Mouse (Mus musculus): ENCODE results near the gene Ccnd2.
A peak's percentile ranks its signal among the peaks of the same experiment; 100 is the strongest.

Gene Ccnd2

DNA sequence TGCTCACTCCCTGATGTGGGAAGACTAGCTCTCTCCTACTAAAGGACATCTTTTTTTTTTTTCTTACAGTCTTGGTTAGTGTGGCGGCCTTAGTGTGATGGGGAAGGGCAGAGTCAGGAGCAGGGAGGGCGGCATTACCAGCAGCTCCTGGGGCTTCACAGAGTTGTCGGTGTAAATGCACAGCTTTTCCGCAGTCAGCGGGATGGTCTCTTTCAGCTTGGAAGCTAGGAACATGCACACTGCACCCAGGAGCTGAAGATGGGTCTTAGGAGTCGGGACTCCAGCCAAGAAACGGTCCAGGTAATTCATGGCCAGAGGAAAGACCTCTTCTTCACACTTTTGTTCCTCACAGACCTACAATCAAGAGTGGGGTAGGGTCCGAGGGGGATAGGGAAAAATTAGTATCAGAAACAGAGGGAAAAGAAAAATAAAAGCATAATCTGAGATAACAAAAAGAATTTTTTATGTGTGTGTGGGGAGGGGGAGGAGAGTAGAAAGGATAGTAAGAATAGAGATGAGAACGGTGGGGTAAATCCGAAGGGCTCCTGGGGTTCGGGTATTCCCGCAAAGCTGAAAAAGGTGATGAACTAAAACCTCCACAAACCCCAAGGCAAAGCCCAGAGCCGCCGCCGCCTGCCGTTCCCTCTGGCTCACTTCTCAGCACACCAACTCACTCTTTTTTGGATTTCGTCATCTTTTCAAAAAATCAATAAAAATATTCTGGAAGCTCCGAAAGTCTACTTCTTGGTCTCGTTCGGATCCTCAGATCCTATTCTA, 3.3 kb downstream of the Ccnd2 start:
- DNase-seq (ENCODE audit: low spot score in 2 of 2): no peak

DNA sequence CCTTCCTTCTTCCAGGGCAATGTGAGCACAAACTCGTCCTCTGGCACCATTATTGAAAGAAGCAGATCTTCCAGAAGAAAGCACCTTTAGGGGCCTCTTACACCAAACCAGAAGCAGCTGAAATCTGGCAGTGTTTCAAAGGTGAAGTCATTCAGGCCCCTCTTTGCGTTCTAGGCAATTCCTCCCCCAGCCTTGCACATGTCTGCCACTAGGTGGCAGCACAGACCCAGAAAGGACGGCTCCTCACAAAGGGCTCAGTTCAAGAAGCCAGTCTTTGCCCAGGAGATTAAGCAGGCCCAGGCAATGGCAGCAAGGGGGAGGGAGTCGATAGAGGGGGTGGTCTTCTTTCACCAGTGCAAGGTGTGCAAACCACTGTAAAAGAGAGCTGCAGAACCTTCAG, 4.3 kb downstream of the Ccnd2 start:
- DNase-seq (ENCODE audit: low spot score in 2 of 2): peak; percentile 64 to 86

DNA sequence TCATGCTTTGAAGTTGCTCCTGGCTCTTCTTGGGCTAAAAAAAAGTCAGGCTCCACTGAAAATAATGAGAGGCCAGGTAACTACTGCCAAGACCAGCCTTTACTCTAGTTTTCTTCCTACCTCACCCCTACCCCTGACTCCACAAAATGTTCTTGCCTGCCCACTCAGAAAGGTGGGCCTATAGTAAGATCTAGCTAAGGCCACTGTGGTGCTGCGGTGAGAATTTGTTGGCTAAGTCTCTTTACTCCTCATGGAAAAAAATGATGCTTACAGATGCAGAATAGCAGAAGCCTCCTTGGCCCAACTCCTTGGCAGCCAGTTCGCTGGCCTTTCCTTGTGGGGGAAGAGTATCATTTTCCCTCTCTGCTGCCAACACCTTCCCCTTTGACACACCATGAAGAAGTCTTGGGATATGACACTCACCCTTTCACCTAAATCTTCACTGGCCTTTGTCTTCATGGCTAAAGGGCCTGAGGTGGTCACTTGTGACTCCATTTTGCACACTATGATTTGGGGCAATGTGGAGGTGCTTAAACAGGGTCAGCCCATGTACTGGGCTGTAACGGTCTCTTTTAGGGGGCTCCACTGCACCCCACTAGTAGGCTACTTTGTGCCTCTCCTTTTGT, 5.6 kb downstream of the Ccnd2 start:
- no peak for DNase-seq (ENCODE audit: low spot score in 2 of 2)

DNA sequence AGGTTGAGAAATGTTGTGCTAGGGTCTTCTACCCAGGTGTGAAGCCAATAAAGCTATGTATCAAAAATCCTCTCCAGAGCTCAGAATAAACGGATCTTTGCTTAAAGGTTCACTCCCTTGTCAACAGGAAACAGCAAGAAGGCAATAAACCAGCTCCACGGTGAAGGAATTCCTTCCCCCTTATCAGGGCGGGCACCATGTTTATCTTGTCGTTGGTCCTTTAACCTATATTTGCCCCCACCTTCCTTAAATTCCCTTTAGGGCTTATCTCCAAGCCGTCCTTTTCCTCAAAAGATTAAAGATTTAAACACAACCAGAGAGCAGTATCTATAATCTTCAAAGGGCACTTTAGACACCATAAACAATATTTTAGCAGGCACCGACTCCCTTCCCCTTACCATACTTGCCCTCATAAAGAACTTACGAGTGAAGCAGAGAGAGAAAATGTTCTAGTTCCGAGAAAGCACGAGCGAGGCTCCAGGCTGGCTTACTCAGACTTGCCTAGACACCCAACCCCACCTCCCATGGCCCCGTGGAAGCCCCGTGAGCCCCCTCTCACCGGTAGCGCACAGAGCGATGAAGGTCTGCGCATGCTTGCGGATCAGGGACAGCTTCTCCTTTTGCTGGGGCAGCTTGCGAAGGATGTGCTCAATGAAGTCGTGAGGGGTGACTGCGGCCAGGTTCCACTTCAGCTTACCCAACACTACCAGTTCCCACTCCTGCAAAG, 6.4 kb downstream of the Ccnd2 start:
- DNase-seq (ENCODE audit: low spot score in 2 of 2): no peak

DNA sequence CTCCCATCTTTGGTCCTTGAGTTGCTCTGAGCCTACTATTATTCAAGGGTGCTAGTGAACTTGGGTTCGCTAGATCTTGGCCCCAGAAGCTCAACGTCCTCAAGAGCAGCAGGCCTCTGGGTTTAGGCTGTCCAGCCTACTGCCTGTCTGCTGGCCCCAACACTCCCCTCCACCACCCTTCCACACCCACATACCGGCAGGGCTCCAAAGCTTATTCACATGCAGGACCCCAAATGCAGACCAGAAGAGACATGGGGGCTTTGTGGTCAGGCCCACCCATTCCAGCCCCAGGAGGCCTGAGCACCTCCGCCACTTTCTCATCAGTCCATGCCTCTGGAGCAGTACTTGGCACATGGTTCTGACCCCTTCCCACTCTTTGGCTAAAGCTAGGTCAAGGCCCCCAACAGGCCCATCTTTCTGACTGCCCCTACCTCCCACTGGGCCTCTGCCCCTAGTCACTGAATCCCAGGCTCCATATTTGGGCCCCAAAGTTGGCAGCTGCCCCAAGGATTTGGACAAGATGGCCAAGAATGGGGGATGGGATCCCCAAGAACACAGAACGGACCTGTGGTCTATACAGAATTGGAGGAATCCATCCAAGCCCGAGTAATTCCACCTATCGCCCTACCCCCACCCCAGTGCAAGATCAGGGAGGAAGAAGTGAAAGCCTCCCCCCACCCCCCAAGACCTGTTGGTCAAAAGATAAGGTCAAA, 8.3 kb downstream of the Ccnd2 start:
- DNase-seq (ENCODE audit: low spot score in 2 of 2): no peak

DNA sequence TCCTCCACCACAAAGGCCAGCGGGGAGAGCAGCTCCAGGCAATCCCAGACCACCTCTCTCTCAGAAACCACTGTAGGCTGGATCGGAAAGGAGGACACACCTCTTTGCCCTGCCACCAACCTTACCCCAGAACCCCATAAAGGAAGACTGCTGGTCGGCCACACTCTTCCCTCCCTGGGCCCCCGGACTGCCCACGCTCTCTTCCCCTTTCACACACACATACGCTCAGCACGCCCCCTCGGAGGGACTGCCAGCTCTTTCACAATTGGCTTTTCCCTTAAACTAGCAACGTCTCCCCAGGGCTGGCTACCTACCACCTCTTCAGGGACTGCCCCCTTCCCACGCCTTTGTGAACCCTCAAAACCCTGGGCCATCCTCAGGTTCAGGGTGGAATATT, 8.9 kb downstream of the Ccnd2 start:
- DNase-seq (ENCODE audit: low spot score in 2 of 2): no peak

DNA sequence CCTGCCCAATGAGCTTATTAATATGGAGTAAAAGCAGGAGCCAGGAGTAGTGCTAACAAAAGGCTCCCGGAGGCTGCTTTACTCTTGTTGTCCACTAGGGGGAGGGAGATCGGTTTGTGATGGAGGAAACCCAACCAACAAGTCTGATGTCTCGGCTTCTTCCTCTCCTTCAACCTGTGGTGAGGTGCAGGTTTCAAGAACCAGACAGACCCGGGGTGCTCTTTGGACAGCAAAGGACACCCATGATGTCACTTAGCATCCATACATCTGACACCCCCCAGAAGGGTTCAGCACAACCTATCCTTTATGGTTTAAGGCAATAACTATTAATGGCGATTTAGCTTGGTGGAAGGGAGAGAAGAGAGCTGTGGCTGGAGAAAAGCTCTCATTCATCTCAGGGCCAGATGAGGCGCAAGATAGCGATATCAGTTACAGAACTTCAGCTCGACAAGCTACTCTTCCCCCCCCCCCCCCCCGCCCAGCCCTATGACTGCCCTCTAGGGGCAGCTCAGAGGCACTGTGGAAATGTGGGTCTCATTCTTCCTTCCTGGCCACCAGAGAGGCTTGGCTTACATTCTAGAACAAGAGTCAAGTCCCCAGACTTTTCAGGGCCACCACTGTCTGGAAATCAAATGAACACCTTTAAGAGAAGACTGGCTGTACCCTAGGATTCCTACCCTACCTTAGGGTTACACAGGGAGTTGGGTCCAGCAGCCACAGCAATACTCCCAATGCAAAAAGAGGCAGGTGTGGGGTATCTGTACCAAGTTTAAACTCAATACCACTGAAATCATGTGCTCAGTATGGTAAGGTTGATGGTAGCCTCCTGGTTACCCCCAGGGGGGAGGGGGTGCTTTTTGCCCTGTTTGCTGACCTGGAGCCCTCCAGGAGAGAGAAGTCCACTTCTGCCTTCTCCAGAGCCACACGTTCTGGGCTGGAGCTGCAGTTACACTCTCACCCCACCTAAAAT, 9.6 kb downstream of the Ccnd2 start:
- peak in 1 of 2 experiments; percentile 65 for DNase-seq (ENCODE audit: low spot score in 2 of 2)

DNA sequence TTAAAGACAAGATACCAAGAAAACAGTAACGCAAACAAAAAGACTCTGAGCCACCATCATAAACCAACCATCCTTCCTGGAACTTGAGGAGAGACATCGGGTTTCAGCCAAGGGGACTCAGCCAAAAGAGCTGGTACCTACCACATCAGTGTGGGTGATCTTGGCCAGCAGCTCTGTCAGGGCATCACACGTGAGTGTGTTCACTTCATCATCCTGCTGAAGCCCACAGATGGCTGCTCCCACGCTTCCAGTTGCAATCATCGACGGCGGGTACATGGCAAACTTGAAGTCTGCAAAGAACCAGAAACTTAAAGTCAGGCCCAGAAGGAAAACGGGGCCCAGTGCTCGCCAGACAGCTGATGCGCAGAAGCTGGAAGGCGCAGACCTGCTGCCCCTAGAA, 13.0 kb downstream of the Ccnd2 start:
- DNase-seq (ENCODE audit: low spot score in 2 of 2): no peak

DNA sequence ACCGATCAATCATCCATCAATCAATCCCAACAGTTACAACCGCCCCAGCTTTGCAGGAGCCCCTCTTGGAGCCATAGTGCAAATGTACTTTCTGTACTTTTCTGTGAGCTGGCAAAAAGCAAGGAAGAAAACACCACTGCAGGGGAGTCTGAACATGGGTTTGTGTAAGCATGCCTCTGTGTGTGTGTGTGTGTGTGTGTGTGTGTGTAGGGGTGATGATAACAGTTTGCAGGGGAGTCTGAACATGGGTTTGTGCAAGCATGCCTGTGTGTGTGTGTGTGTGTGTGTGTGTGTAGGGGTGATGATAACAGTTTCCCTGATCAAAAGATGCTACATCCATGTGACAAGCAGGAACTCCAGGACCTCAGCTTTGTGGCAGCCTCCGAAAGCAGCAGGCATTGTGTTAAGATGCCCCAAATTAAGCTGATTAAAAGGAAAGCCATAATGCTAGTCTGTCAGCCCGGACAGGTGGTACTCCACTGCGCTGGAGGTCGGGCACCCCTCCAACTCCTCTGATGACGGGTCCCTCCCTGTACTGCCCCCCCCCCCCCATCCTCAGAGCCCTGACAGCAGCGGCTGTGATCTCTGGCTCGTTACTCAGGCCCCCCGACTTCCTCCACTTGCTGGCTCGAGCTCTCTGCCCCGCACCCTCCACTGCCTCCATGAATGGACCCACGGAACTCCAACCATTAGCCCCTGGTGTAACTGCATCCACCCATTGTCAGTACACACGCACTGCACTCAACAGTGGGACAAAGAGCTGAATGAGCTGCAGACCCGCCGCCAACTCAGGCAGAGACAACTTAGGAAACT, 18.4 kb downstream of the Ccnd2 start:
- no peak for DNase-seq (ENCODE audit: low spot score in 2 of 2)

DNA sequence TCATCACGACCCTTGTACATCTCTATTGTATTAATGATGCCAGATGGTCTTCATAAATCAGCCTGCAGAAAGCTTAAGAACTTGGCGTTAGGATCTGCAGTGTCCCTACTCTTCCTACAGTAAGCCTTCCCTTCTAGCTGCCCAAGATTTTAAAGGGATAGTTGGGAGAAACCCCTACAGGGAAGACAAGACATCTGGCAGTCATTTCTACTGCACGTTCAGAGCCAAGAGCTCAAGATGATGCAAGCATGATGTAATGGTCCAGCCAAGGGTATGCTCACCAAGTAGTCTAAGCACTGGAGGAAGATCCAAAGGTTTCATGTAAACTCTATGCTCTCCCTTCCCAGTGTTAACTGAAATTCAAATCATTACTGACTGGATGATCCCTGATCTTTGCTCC, 19.3 kb downstream of the Ccnd2 start:
- DNase-seq (ENCODE audit: low spot score in 2 of 2): no peak

DNA sequence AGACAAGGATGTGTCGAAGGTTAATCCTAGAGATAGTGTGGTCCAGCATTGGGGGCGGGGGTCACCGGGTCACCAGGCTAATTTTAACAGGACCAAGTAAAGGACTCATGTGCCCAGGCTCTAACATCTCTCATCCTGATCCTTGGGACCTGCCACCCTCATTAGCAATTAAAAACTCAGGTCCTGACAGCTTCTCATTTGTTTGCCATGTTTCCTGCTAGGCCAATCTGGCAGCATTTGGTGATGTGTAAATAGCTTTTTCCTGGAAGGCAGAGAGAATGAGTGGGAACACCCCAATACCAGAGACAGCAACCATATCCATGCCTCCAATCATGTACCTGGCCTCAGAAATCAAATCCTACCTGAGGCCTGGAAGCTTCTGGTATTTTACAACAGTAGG, 20.0 kb downstream of the Ccnd2 start:
- DNase-seq (ENCODE audit: low spot score in 2 of 2): no peak

DNA sequence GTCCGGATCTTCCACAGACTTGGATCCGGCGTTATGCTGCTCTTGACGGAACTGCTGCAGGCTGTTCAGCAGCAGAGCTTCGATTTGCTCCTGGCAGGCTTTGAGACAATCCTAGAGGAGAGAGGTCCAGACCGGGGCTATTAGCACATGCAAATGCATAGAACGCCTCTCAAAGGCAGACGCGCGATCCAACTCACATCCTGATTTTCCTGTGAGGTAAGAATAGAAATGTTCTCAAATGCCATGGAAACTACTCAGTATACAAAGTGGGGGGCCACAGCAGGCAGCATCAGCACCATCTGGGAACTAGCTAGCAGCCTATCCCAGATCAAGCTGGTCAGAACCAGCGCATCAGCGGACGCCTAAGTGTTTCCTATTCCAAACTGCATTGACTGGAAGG, 21.6 kb downstream of the Ccnd2 start:
- DNase-seq (ENCODE audit: low spot score in 2 of 2): no peak

DNA sequence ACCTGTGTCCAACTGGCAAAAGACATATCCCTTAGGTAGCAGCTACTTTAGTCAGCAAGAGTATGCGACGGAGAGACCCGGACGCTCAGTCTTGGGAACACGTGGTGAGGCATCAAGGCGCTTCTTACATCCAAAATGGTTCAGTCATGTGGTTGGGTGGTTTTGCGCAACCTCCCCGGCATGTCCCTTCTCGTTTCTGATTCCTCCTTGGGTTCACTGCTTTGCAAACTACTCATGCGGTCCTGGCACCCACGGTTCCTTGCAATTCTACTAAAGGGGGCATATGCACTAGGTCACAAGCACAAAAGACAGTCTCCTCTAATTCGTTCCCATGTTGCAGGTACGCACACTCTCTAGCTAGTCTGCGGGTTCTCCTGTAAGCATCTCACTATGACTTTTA, 22.3 kb downstream of the Ccnd2 start:
- DNase-seq (ENCODE audit: low spot score in 2 of 2): no peak

DNA sequence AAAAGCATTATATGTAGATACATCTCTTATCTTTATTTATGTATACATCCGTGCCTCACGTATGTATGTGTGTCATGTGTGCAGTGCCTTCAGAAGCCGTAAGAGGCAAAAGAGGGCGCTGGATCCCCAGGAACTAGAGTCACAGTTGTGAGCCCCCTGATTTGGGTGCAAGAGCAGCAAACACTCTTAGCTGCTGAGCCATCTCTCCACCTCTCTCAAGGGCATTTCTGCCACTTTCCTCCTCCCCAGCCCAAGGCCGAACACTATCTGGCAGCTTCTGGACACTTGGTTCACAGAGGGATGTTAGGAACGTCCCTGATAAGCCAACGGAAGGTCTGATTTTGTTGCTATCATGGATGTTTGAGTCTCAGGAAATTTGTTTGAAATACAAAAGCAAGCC, 28.5 kb downstream of the Ccnd2 start:
- no peak for DNase-seq (ENCODE audit: low spot score in 2 of 2)

DNA sequence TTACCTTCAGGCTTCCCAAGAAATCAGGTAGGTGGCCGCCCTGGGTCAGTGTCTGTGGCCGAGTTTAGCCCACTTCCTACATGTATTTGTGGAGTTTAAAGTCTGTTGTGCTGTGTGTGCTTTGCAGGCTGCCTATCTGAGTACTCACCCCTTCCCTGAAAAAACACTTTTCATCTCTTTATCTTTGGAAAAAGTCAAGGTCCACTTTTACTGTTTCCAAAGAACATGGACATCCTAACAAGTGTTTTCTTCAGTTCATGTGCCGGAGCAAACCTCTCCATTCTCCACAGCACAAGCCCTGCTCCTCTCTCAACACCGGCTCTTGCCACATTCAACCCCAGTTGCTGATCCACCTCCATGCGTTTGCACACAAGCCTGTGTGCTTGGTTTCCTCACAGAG, 29.0 kb downstream of the Ccnd2 start:
- DNase-seq (ENCODE audit: low spot score in 2 of 2): no peak

DNA sequence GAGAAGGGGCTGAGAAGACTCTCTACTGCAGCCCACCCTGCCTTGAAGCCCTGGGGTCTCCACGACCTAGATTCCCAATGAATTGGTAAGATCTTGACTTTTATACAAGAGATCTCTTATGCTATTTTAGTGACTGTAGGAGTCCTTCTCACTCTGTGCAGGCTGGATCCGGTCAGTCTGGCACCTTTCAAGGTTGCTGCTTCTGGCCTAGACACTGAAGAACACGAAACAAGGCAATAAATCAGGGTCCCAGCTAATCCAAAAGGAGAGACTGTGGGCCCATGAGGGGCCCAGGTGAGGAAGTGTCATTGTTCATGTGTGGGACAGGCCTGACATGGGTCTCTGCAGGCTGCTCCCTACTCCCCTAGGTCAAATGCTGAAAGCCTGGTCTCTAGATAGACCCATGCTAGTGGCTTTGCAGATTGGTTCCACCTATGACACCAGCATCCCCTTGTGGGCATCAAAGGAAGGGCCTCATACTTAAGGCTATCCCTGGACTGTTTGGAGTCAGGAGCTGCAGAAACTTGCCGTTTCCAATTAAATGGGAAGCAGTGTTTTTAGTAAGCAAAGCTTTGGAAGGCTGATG, 29.7 kb downstream of the Ccnd2 start:
- DNase-seq (ENCODE audit: low spot score in 2 of 2): no peak

DNA sequence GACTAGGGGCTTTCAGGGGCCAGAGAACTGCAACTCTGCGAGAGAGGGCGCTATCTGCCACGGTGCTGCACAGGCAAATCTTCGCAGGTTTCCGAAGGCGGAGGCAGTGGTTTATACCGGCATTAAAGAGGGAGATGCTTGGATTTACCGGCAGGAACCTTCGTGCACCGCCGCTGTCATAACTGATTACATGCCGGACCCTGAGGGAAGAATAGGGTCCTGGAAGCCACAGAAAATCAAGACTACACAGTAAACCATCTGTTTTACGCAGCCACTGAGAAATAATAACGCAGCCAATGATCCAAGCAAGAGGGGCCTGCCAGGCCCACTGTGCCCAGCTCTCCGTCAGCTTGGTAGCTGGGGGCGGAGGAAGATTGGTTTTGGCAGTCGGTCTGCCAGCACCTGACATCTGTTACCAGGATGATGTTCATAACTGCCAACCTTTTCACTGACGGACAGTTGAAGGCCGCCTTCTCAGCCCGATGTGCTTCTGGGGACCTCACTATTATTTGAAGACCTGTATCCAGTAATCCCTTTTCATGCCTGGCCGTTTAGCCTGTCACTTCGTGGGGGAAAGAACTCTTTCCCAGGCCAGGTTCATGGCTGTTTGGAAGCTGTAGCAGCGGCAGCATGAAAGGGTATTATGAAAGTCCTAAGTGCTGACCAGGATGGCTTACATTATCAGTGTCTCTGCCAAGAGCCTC, 37.1 kb downstream of the Ccnd2 start:
- no peak for DNase-seq (ENCODE audit: low spot score in 2 of 2)

DNA sequence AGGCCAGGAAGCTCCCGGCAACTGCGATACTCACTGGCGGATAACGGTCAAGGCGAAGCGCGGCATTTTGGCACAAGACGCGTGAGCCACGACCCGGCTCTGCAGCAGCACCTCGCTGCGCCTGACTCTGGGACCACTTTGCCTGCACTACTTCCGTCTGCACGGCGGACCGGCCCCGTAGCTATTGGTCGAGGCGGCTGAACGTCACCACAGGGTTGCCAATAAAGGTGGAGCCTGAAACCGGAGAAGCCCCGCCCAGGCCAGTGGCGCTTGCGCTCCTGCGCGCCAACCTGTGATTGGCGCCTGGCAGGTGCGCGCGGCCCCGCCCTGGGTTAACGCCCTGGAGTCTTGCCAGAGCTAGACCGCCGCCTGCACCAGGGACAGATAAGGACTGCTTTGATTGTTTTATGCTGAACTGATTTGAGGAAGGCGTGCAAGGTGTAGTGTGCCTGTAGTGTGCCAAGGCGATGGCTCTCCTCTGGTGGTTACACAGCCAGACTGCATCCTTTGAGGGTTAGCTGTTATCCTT, 42.5 kb downstream of the Ccnd2 start, which contains the start of gene Tigar:
Gene Tigar, minus strand, starts transcription at position 156 of the 529 bp plus-strand sequence.
- DNase-seq (ENCODE audit: low spot score in 2 of 2): peak; percentile 89 to 90

All from thymus, postnatal 10 days (tissue).